Mouse (Mus musculus): ENCODE results near the gene Smarcb1. TPM values are rescaled to one million over a fixed set of nuclear protein-coding genes. Genes with fewer than 3 reads are reported as not detected.

The Smarcb1 gene
- polyA plus RNA-seq, 1 experiment from 2014 or later, result 197 TPM

Other genes with a start within 250 kb of the Smarcb1 start
- 39.7 and 48.8 TPM in 2 replicates for gene Cabin1, start 157.3 kb downstream of the Smarcb1 start, polyA plus RNA-seq (2015; fragmentation: Nextera tagmentation; extraction: Ambion mirVana)
- 69.0 and 74.3 TPM in 2 replicates for gene Ddt, start 148.2 kb downstream of the Smarcb1 start, polyA plus RNA-seq (2015; fragmentation: Nextera tagmentation; extraction: Ambion mirVana)
- 0.41 and 0.65 TPM in 2 replicates for gene Gm20441, start 140.7 kb downstream of the Smarcb1 start, polyA plus RNA-seq (2015; fragmentation: Nextera tagmentation; extraction: Ambion mirVana)
- gene Gstt3, start 140.2 kb downstream of the Smarcb1 start, polyA plus RNA-seq (2015; fragmentation: Nextera tagmentation; extraction: Ambion mirVana), result 34.2 and 36.4 TPM in 2 replicates
- gene Gstt1, start 123.0 kb downstream of the Smarcb1 start, polyA plus RNA-seq (2015; fragmentation: Nextera tagmentation; extraction: Ambion mirVana), result 36.2 and 42.8 TPM in 2 replicates
- not detected in 2 replicates for gene Gstt4, start 99.1 kb downstream of the Smarcb1 start, polyA plus RNA-seq (2015; fragmentation: Nextera tagmentation; extraction: Ambion mirVana)
- gene Gstt2, start 84.2 kb downstream of the Smarcb1 start, polyA plus RNA-seq (2015; fragmentation: Nextera tagmentation; extraction: Ambion mirVana), result 51.9 and 60.7 TPM in 2 replicates
- gene Mif, start 61.4 kb downstream of the Smarcb1 start, polyA plus RNA-seq (2015; fragmentation: Nextera tagmentation; extraction: Ambion mirVana), result 1,432 and 1,479 TPM in 2 replicates
- 2.3 and 3.5 TPM in 2 replicates for gene Derl3, start 28.2 kb downstream of the Smarcb1 start, polyA plus RNA-seq (2015; fragmentation: Nextera tagmentation; extraction: Ambion mirVana)
- gene Chchd10, start 11.5 kb upstream of the Smarcb1 start, polyA plus RNA-seq (2015; fragmentation: Nextera tagmentation; extraction: Ambion mirVana), result 68.7 and 70.0 TPM in 2 replicates
- gene Mmp11, start 14.9 kb upstream of the Smarcb1 start, polyA plus RNA-seq (2015; fragmentation: Nextera tagmentation; extraction: Ambion mirVana), result 74.1 and 77.1 TPM in 2 replicates
- 0.97 and 1.0 TPM in 2 replicates for gene Gm867, start 19.1 kb upstream of the Smarcb1 start, polyA plus RNA-seq (2015; fragmentation: Nextera tagmentation; extraction: Ambion mirVana)
- gene Vpreb3, start 21.4 kb upstream of the Smarcb1 start, polyA plus RNA-seq (2015; fragmentation: Nextera tagmentation; extraction: Ambion mirVana), result 0.60 and 1.0 TPM in 2 replicates
- gene Gm5134, start 32.9 kb upstream of the Smarcb1 start, polyA plus RNA-seq (2015; fragmentation: Nextera tagmentation; extraction: Ambion mirVana), result not detected in 2 replicates
- gene Zfp280b, start 111.0 kb upstream of the Smarcb1 start, polyA plus RNA-seq (2015; fragmentation: Nextera tagmentation; extraction: Ambion mirVana), result 18.6 TPM in 2 replicates
- gene Slc5a4b, start 189.3 kb upstream of the Smarcb1 start, polyA plus RNA-seq (2015; fragmentation: Nextera tagmentation; extraction: Ambion mirVana), result not detected in 2 replicates
- not detected in 2 replicates for gene Slc5a4a, start 225.8 kb upstream of the Smarcb1 start, polyA plus RNA-seq (2015; fragmentation: Nextera tagmentation; extraction: Ambion mirVana)